Mouse (Mus musculus) pancreas, adult 10 weeks (tissue): ENCODE measurements around the gene Ogfr. TPM values are rescaled to one million over a fixed set of nuclear protein-coding genes. Genes with fewer than 3 reads are reported as not detected.

ENCODE experiments used
- polyA plus RNA-seq: library from polyadenylated mRNA; stranded (reverse); fragments of 350-450 nt; fragmentation: Illumina TruSeq; extraction: RNeasy Lipid Tissue Mini Kit (QIAGEN cat#74804); gene quantifications from one replicate; pipeline ENCODE4 v1.2.3, GENCODE M21; 2015; ENCODE audit warnings: low read depth, low replicate concordance; ENCODE audit not compliant: insufficient read depth

Gene Ogfr
- 7.9 TPM for polyA plus RNA-seq

GRCm38 (mm10) chr2:180589123-180589831 lies at the start of gene Ogfr:
Ogfr (plus strand) TSS chr2:180589245.

GRCm38 (mm10) chr2:180581002-180581401 lies 8.0 kb upstream of the Ogfr start, which contains the start of gene Mrgbp:
Mrgbp (plus strand) TSS chr2:180581304.

GRCm38 (mm10) chr2:180597490-180597889 lies 8.4 kb downstream of the Ogfr start, which contains the start of gene Col9a3:
Col9a3 (plus strand) TSS chr2:180597790.

GRCm38 (mm10) chr2:180642555-180643260 lies 53.7 kb downstream of the Ogfr start, which contains the start of gene Tcfl5:
Tcfl5 (minus strand) TSS chr2:180642708.

Other genes with a start within 250 kb of the Ogfr start
- 6.0 TPM for gene Slco4a1, start 133.0 kb upstream of the Ogfr start, polyA plus RNA-seq
- not detected for gene Ntsr1, start 89.3 kb upstream of the Ogfr start, polyA plus RNA-seq
- gene Mrgbp, start 7.9 kb upstream of the Ogfr start, polyA plus RNA-seq, result 9.0 TPM
- gene Col9a3, start 8.5 kb downstream of the Ogfr start, polyA plus RNA-seq, result 3.4 TPM
- not detected for gene Tcfl5, start 53.5 kb downstream of the Ogfr start, polyA plus RNA-seq
- 6.4 TPM for gene Dido1, start 120.8 kb downstream of the Ogfr start, polyA plus RNA-seq
- 6.6 TPM for gene Gid8, start 120.9 kb downstream of the Ogfr start, polyA plus RNA-seq
- 24.0 TPM for gene Slc17a9, start 136.0 kb downstream of the Ogfr start, polyA plus RNA-seq
- not detected for gene Bhlhe23, start 187.7 kb downstream of the Ogfr start, polyA plus RNA-seq